Mouse (Mus musculus) embryonic facial prominence, embryonic 12.5 days (tissue): ENCODE data around the gene Suclg2. TPM values are rescaled to one million over a fixed set of nuclear protein-coding genes. Genes with fewer than 3 reads are reported as not detected.
"Not testable (repeated sequence)": the region's sequence is repeated elsewhere in the genome, so short reads cannot be mapped to it uniquely, and the experiment has no call there.

Source experiments
- ATAC-seq: fragments of 200-750 bp; cut with Nextera tagmentation; 2 replicates; pipeline ENCODE4 v1.8.0; 2017; ENCODE audit not compliant: insufficient number of reproducible peaks, insufficient read depth, low FRiP score, low TSS enrichment
- H3K27ac ChIP-seq: fragments of 300-500 bp; sonication (generic); 2 replicates; pipeline ENCODE4 v1.5.1; 2016; ENCODE audit warnings: mild to moderate bottlenecking
- H3K27me3 ChIP-seq: fragments of 300-500 bp; sonication (generic); 2 replicates; pipeline ENCODE4 v1.6.1; 2016; ENCODE audit warnings: mild to moderate bottlenecking, moderate library complexity
- H3K36me3 ChIP-seq: fragments of 300-500 bp; sonication (generic); 2 replicates; pipeline ENCODE4 v1.6.1; 2016; ENCODE audit warnings: mild to moderate bottlenecking
- H3K4me1 ChIP-seq: fragments of 300-500 bp; sonication (generic); 2 replicates; pipeline ENCODE4 v1.6.1; 2016
- H3K4me2 ChIP-seq: fragments of 300-500 bp; sonication (generic); replicated peaks from 2 replicates; pipeline ENCODE4 v1.6.1; 2016; ENCODE audit warnings: mild to moderate bottlenecking, moderate library complexity
- H3K4me3 ChIP-seq: fragments of 300-500 bp; sonication (generic); 2 replicates; pipeline ENCODE4 v1.5.1; 2016; ENCODE audit warnings: mild to moderate bottlenecking
- H3K9ac ChIP-seq: fragments of 300-500 bp; sonication (generic); 2 replicates; pipeline ENCODE4 v1.6.1; 2016; ENCODE audit warnings: mild to moderate bottlenecking, moderate library complexity
- H3K9me3 ChIP-seq: fragments of 300-500 bp; sonication (generic); 2 replicates; pipeline ENCODE4 v1.6.1; 2016; ENCODE audit warnings: mild to moderate bottlenecking, moderate library complexity
- WGBS: fragments of 180-500 bp; shearing (Covaris S2); methylation state at CpG from one replicate; pipeline ENCODE4 v1.1.7; 2016; 5-methylcytosine and 5-hydroxymethylcytosine counted together
- polyA plus RNA-seq: library from polyadenylated mRNA; unstranded; fragments of >200 nt; fragmentation: Nextera tagmentation; extraction: Ambion mirVana; gene quantifications from 2 replicates; pipeline ENCODE4 v1.2.1, GENCODE M21; 2016

The Suclg2 gene
- polyA plus RNA-seq, 1 experiment from 2014 or later: 51.8 TPM

GRCm38 (mm10) chr6:95619817-95620216, 98.8 kb downstream of the Suclg2 start:
- Histone ChIP-seq H3K27ac (no peak overlapping the region), H3K36me3 (no peaks in the 10 kb centered on the region), H3K4me3 (no peak overlapping the region), H3K4me1 (no peaks in the 10 kb centered on the region), H3K27me3 (no peaks in the 10 kb centered on the region), H3K9me3 (no peaks in the 10 kb centered on the region), H3K9ac (no peak overlapping the region), H3K4me2 (no peak overlapping the region)
- no peak for ATAC-seq

- Histone ChIP-seq H3K9ac (no peak overlapping the region), H3K9me3 (no peaks in the 10 kb centered on the region), H3K36me3 (no peaks in the 10 kb centered on the region), H3K27me3 (no peaks in the 10 kb centered on the region), H3K4me2 (no peak overlapping the region), H3K4me3 (no peak overlapping the region), H3K27ac (no peak overlapping the region), H3K4me1 (no peaks in the 10 kb centered on the region)
- ATAC-seq: no peak
- 90% methylated on average over 4 of the region's 4 CpGs for WGBS
These were observed 100.2 kb downstream of the Suclg2 start for GRCm38 (mm10) chr6:95618434-95618833.

- H3K9ac ChIP-seq: no peak overlapping the region
- no peaks in the 10 kb centered on the region for H3K27me3 ChIP-seq
- no peaks in the 10 kb centered on the region for H3K36me3 ChIP-seq
- WGBS: 75% methylated on average over 3 of the region's 3 CpGs
- H3K4me3 ChIP-seq: no peak overlapping the region
- H3K4me1 ChIP-seq: peaks cover 6% of the 10 kb centered on the region; the same call in 1 of the 2 replicates
- H3K27ac ChIP-seq: no peak overlapping the region
- no peak for ATAC-seq
- no peak overlapping the region for H3K4me2 ChIP-seq
- no peaks in the 10 kb centered on the region for H3K9me3 ChIP-seq
These were observed 105.4 kb downstream of the Suclg2 start for GRCm38 (mm10) chr6:95613228-95613627.

GRCm38 (mm10) chr6:95612412-95613022, 106.1 kb downstream of the Suclg2 start:
- H3K9me3 ChIP-seq: no peaks in the 10 kb centered on the region
- H3K4me3 ChIP-seq: no peak overlapping the region
- WGBS: 60% methylated on average over 3 of the region's 3 CpGs
- peaks cover 6% of the 10 kb centered on the region; the same call in 1 of the 2 replicates for H3K4me1 ChIP-seq
- H3K9ac ChIP-seq: no peak overlapping the region
- no peaks in the 10 kb centered on the region for H3K36me3 ChIP-seq
- H3K4me2 ChIP-seq: no peak overlapping the region
- no peak for ATAC-seq
- no peaks in the 10 kb centered on the region for H3K27me3 ChIP-seq
- no peak overlapping the region for H3K27ac ChIP-seq

- no peak overlapping the region for H3K4me3 ChIP-seq
- no peaks in the 10 kb centered on the region for H3K36me3 ChIP-seq
- no peak overlapping the region for H3K4me2 ChIP-seq
- 90% methylated on average over 3 of the region's 3 CpGs for WGBS
- no peaks in the 10 kb centered on the region for H3K27me3 ChIP-seq
- H3K9ac ChIP-seq: no peak overlapping the region
- H3K27ac ChIP-seq: no peak overlapping the region
- ATAC-seq: no peak
- no peaks in the 10 kb centered on the region for H3K9me3 ChIP-seq
- H3K4me1 ChIP-seq: peaks cover 6% of the 10 kb centered on the region; the same call in 1 of the 2 replicates
These were observed 107.5 kb downstream of the Suclg2 start for GRCm38 (mm10) chr6:95611059-95611458.

- H3K27ac ChIP-seq: no peak overlapping the region
- ATAC-seq: no peak
- no peak overlapping the region for H3K4me3 ChIP-seq
- 78% methylated on average over 3 of the region's 3 CpGs for WGBS
- H3K27me3 ChIP-seq: no peaks in the 10 kb centered on the region
- H3K36me3 ChIP-seq: no peaks in the 10 kb centered on the region
- H3K9ac ChIP-seq: no peak overlapping the region
- H3K4me2 ChIP-seq: no peak overlapping the region
- peaks cover 6% of the 10 kb centered on the region; the same call in 1 of the 2 replicates for H3K4me1 ChIP-seq
- H3K9me3 ChIP-seq: no peaks in the 10 kb centered on the region
These were observed 110.5 kb downstream of the Suclg2 start for GRCm38 (mm10) chr6:95608123-95608522.

- not testable (repeated sequence) for H3K4me1 ChIP-seq, H3K4me3 ChIP-seq, H3K27ac ChIP-seq, H3K27me3 ChIP-seq, H3K36me3 ChIP-seq, ATAC-seq, H3K4me2 ChIP-seq, H3K9me3 ChIP-seq, H3K9ac ChIP-seq
- 90% methylated on average over 8 of the region's 8 CpGs for whole genome bisulfite sequencing
These were observed 117.9 kb downstream of the Suclg2 start for GRCm38 (mm10) chr6:95600731-95601130.

- Histone ChIP-seq H3K36me3 (no peaks in the 10 kb centered on the region), H3K4me2 (no peak overlapping the region), H3K9ac (no peak overlapping the region), H3K27me3 (no peaks in the 10 kb centered on the region), H3K4me3 (no peak overlapping the region), H3K4me1 (no peaks in the 10 kb centered on the region), H3K27ac (no peak overlapping the region), H3K9me3 (no peaks in the 10 kb centered on the region)
- ATAC-seq: no peak
- 79% methylated on average over 15 of the region's 15 CpGs for WGBS
These were observed 121.5 kb downstream of the Suclg2 start for GRCm38 (mm10) chr6:95596766-95597750.

- Histone ChIP-seq H3K27ac (no peak overlapping the region), H3K4me2 (no peak overlapping the region), H3K9ac (no peak overlapping the region), H3K36me3 (no peaks in the 10 kb centered on the region), H3K27me3 (no peaks in the 10 kb centered on the region), H3K4me1 (no peaks in the 10 kb centered on the region), H3K9me3 (no peaks in the 10 kb centered on the region), H3K4me3 (no peak overlapping the region)
- WGBS: 71% methylated on average over 2 of the region's 2 CpGs
- ATAC-seq: no peak
These were observed 122.7 kb downstream of the Suclg2 start for GRCm38 (mm10) chr6:95595852-95596251.

GRCm38 (mm10) chr6:95594239-95594638, 124.4 kb downstream of the Suclg2 start:
- H3K9ac ChIP-seq: no peak overlapping the region
- H3K4me3 ChIP-seq: no peak overlapping the region
- H3K36me3 ChIP-seq: no peaks in the 10 kb centered on the region
- H3K27ac ChIP-seq: no peak overlapping the region
- H3K27me3 ChIP-seq: no peaks in the 10 kb centered on the region
- H3K4me2 ChIP-seq: no peak overlapping the region
- H3K4me1 ChIP-seq: no peaks in the 10 kb centered on the region
- 89% methylated on average over 4 of the region's 4 CpGs for WGBS
- no peaks in the 10 kb centered on the region for H3K9me3 ChIP-seq
- ATAC-seq: no peak

- WGBS: 89% methylated on average over 6 of the region's 6 CpGs
- Histone ChIP-seq H3K27me3 (no peaks in the 10 kb centered on the region), H3K9me3 (no peaks in the 10 kb centered on the region), H3K27ac (no peak overlapping the region), H3K4me2 (no peak overlapping the region), H3K4me1 (no peaks in the 10 kb centered on the region), H3K36me3 (no peaks in the 10 kb centered on the region), H3K4me3 (no peak overlapping the region), H3K9ac (no peak overlapping the region)
- no peak for ATAC-seq
These were observed 126.2 kb downstream of the Suclg2 start for GRCm38 (mm10) chr6:95592396-95592795.

DNA sequence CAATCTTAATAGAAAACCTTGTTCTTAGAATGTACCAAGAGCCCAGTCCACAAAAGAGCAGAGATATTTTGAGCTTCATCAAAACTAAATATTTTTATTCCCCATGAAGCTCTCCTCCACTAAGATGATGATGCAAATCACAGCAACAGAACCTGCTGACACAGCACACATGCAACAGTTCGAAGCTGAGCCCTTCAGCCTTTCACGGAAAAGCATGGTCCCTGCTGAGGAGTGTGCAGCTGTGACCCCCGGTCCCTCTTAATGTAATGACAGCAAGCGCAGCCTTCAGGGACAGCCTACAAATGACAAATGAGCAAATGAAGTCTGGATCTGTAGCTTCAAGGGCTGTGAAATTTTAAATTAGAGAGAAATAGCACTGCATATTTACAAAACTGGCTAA, 128.1 kb downstream of the Suclg2 start:
- no peak overlapping the region for H3K4me3 ChIP-seq
- no peaks in the 10 kb centered on the region for H3K9me3 ChIP-seq
- H3K4me2 ChIP-seq: no peak overlapping the region
- H3K36me3 ChIP-seq: no peaks in the 10 kb centered on the region
- H3K9ac ChIP-seq: no peak overlapping the region
- WGBS: 51% methylated on average over 4 of the region's 4 CpGs
- no peaks in the 10 kb centered on the region for H3K4me1 ChIP-seq
- no peaks in the 10 kb centered on the region for H3K27me3 ChIP-seq
- no peak overlapping the region for H3K27ac ChIP-seq
- no peak for ATAC-seq
